Mouse (Mus musculus) ES-E14 (cell line): ENCODE results near the gene Cbfa2t2.

Experiments
- HCFC1 ChIP-seq: IDR thresholded peaks from 2 replicates; pipeline ENCODE4 v1.6.1; 2012; ENCODE audit warnings: low read length, inconsistent platforms, borderline replicate concordance; ENCODE audit not compliant: insufficient read depth
- MAFK ChIP-seq: IDR thresholded peaks from 2 replicates; pipeline ENCODE4 v1.6.1; 2014; ENCODE audit warnings: mild to moderate bottlenecking, low read depth, low read length, inconsistent platforms; ENCODE audit not compliant: insufficient read depth

- TF ChIP-seq HCFC1 (no peak), MAFK (no peak)
These were observed 136.7 kb downstream of the Cbfa2t2 start for GRCm38 (mm10) chr2:154572996-154573395.
